Mouse (Mus musculus) heart, adult 11 months (tissue): ENCODE results near the gene Klk1b4.
"Not testable (repeated sequence)": the region's sequence is repeated elsewhere in the genome, so short reads cannot be mapped to it uniquely, and the experiment has no call there.

Experiments used
- DNase-seq: peaks from one replicate; pipeline ENCODE4 v3.0.0; 2022

The Klk1b4 gene

DNA sequence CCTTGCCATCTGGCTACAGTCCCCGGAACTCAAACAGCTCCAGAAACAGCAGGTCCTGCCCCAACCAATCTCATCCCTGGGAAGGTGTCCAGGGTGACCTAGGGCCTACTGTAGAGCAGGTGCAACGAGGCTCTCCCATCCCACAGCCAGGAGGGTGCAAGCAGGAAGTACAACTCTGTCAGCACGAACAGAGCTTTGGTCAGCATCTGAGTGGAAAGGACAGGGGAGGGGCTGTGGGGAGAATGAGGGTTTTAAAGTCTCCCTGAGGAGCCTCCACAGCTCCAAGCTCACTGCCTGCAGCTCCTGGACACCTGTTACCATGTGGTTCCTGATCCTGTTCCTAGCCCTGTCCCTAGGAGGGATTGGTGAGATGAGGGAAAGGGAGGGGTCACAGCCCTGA is at the start of gene Klk1b4:
Gene Klk1b4 (plus strand): TSS at position 301 of the 400 bp plus-strand sequence.
- not testable (repeated sequence) for DNase-seq

- DNase-seq = peak; percentile 39
These were observed 27.8 kb upstream of the Klk1b4 start for GRCm38 (mm10) chr7:44179299-44180045.

DNA sequence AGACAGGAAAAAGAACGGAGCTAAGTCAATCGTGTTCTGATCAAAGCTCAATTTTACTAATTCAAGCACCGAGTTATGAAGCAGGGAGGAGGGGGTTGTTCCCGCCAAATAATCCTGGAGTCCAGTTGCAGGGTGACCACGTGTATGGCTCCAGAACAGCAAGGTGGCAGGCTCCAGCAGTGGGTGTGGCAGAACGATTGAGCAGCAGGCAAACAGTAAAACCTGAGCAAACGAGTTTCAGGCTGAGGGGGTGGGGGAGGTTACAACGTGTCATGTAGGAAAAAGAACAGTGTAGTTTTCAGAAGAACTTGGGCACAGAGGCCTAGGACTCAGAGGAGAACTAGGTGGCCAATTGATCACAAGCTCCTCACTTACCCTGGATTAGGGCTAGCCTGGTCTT is 20.7 kb upstream of the Klk1b4 start:
- peak; percentile 63 for DNase-seq

GRCm38 (mm10) chr7:44187936-44188335 is 19.3 kb upstream of the Klk1b4 start, which contains the start of gene Klk1b24:
TSS of gene Klk1b24 (plus strand) at chr7:44188236.
- peak; percentile 83 for DNase-seq

DNA sequence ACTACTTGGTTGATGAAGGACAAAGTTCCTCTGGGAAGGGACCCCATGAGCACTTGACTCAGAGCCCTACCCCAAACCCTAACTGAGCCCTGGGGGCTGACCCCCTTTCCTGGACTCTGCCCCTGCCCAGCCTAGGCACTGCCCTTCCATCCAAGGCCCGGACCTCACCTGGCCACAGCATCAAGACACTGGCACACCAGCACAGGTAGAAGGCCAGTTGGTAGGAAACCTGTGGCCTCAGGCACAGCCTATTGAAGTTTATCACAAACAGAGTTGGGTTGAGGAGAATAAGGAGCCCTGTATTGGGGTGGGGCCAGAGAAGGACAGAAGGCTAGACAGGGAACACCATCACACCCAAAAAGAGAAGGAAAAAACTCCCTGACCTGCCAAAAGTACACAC is 13.8 kb upstream of the Klk1b4 start:
- DNase-seq = peak; percentile 63

DNA sequence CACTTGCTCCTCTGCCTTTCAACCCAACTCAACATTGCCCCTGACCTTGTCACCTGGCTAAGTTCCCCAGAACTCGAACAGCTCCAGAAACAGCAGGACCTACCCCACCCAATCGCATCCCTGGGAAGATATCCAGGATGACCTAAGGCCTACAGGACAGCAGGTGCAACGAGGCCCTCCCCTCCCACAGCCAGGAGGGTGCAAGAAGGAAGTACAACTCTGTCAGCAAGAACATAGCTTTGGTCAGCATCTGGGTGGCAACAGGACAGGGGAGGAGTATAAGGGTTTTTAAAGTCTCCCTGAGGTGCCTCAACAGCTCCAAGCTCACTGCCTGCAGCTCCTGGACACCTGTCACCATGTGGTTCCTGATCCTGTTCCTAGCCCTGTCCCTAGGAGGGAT is 9.3 kb upstream of the Klk1b4 start, which contains the start of gene Klk1b3:
Gene Klk1b3 (plus strand): TSS at position 301 of the 400 bp plus-strand sequence.
- DNase-seq = no peak

DNA sequence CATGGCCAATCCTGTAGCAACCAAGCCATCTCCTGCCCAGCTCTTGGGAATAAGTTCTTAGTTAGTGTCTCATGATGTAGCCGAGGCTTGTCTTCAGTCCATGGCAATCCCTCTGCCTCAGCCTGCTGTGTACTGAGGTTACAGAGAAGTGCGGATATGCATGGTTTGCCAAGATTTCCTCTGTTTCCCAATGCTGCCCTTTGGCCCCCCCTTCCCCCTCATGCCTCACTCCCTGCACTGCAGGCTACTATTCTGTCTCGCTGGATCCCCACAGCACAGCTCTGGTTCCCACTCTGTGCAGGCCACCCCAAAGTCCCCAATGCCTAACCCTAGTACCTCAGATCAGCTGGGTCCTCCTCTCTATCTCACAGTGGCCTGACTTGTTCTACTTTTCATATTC is 1.1 kb downstream of the Klk1b4 start:
- no peak for DNase-seq

GRCm38 (mm10) chr7:44215645-44216044 is 8.4 kb downstream of the Klk1b4 start, which contains the start of gene Klk1b5:
TSS of gene Klk1b5 (plus strand) at chr7:44215945.
- no peak for DNase-seq

GRCm38 (mm10) chr7:44221601-44222000 is 14.4 kb downstream of the Klk1b4 start:
- not testable (repeated sequence) for DNase-seq

- DNase-seq = not testable (repeated sequence)
These were observed 15.1 kb downstream of the Klk1b4 start for GRCm38 (mm10) chr7:44222335-44222734.

GRCm38 (mm10) chr7:44225076-44225475 is 17.8 kb downstream of the Klk1b4 start, which contains the start of gene Klk1:
TSS of gene Klk1 (plus strand) at chr7:44225360.
- no peak for DNase-seq

DNA sequence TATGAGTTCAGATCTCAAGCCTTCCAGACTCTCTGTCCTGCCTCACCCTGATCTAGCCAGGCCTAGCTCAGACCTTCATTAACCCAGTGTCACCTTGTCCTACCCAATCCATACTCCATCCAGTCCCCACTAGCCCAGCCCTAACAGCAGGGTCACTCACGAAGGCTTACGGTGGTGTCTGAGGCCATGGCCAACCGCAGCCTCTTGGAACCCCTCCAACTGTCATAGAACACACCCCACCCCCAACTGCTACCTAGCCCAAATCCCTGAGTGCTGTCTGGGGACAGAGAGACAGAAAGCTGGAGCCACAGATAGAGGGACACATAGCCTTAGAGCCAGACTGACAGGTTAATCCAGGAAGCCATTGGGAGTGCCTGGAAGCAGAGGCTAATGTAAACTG is 28.7 kb downstream of the Klk1b4 start, which contains the start of gene Gm36864:
Gene Gm36864 (plus strand): TSS at position 269 of the 400 bp plus-strand sequence.
- peak; percentile 74 for DNase-seq

DNA sequence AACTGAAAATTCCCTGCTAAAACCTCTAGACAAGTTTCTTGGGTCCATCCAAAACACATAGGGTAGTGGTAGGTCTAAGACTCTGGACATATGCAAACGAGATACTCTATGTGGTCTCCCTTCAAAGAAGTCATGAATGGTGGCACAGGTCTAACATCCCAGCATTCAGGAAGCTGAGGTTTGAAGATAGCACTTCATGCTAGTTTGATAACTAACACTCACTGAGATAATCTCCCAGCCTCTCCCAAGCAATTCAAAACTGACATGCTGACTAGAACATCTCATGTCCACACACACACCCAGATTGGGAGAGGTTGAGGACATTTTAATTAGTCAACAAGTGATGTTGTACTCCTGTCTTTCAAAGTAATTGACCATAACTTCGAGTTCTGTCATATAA is 32.7 kb downstream of the Klk1b4 start:
- DNase-seq = no peak

DNA sequence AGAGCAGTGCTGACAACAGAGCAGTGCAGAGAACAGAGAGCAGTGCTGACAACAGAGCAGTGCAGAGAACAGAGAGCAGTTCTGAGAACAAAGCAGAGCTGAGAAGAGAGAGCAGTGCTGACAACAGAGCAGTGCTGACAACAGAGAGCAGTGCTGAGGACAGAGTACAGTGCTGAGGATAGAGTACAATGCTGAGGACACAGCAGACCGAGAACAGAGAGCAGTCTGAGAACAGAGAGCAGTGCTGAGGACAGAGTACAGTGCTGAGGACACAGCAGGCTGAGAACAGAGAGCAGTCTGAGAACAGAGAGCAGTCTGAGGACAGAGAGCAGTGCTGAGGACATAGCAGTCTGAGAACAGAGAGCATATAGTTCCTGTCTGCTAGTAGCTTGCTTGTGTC is 33.5 kb downstream of the Klk1b4 start:
- no peak for DNase-seq

DNA sequence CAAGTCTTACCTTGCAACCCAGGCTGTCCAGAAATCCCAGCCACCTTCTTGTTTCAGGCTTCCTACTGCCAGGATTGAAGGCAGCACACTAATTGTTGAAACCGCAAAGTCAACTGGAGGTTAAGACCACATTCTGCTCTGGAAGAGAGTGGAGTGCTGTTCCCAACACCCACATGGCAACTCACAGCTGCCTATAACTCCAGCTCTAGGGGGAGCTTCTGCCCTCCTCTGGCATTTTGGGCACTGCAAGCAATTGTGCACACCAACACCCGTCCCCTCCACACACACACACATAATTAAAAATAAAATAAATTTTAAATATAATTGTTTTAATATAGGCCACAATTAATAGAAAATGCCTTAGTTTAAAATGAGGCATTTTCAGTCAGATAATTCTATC is 33.9 kb downstream of the Klk1b4 start:
- no peak for DNase-seq

- DNase-seq = no peak
These were observed 36.8 kb downstream of the Klk1b4 start for GRCm38 (mm10) chr7:44244080-44244479.

- DNase-seq = peak; percentile 99
These were observed 39.1 kb downstream of the Klk1b4 start, which contains the start of the genes 1700028J19Rik and 2410002F23Rik for GRCm38 (mm10) chr7:44246055-44246983. TSS of gene 1700028J19Rik (minus strand) at chr7:44246695. TSS of gene 2410002F23Rik (plus strand) at chr7:44246722.

GRCm38 (mm10) chr7:44246984-44247470 is 39.8 kb downstream of the Klk1b4 start:
- peak; percentile 97 for DNase-seq

GRCm38 (mm10) chr7:44247971-44248370 is 40.7 kb downstream of the Klk1b4 start:
- no peak for DNase-seq

DNA sequence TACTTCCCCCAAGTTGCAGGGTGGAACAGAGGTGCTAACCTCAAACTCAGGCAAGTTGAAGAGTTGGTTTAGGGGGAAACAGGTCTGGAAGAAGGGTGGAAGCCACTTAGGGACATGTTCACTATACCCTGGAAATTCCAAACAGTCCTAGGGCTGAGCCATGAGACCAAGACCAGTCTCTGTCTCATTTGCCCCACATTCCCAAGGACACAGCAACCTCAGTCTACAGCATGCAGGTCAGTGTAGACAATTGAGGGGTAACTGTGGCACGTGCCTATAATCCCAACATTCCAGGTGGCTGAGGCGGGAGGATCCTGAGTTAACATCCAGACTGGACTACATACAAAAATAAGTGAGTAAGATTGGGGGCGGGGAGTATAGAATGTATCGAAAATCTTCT is 42.0 kb downstream of the Klk1b4 start:
- no peak for DNase-seq

DNA sequence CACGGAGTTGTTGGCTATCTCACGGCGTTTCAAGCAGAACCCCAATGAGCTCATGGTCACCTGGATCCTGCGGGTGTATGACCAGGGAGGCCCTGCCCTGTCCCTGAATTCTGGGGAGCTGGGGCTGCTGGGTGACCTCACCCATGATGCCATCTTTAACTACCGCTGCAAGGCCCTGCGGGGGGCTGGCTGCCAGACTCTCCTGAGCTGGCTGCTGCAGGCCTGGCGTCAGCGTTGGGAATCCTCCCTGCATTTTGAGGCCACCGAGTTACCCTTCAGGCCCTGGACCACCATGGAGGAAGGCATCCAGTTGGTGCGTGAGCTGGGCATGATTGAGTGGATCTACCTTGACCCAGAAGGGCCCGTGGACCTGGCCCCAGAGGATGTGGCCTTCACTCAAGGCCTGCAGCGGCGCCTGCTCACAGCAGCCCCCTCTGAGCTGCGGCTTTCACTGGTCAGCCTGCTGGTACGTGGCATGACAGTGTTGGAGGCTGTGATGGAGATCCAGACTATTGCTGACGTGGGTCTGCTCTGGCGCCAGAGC is 43.6 kb downstream of the Klk1b4 start:
- DNase-seq = not testable (repeated sequence)

DNA sequence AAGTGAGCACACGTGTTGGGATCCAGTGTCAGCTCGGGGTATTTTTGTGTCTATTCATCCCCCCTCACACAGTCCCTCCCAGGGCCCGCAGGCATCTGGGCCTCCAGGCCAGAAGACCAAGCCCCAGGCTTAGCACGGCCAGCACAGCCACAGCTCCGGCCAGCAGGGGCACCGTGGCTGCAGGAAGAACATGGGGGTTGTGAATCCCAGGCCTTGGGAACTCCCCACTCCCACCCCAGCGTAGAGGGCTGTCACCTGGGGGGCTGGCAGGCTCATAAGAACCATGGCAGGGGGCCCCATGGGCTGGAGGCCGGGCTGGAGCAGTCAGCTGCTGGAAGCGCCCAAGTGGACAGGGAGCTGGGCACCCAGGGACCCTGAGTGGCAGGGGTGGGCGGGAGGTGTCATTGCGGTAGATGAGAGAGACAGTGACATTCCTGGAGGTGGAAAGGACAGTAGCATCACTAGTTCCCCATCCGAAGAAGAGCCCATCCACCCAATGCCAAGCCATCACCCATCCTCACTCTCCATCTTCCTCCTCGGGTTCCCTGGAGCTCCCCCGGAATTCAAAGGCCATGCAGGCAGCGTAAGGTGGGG is 45.9 kb downstream of the Klk1b4 start:
- DNase-seq = no peak
